Mouse (Mus musculus) forebrain, embryonic 10.5 days (tissue): ENCODE data around the gene Cd70. TPM values are rescaled to one million over a fixed set of nuclear protein-coding genes. Genes with fewer than 3 reads are reported as not detected.
"Not testable (repeated sequence)": the region's sequence is repeated elsewhere in the genome, so short reads cannot be mapped to it uniquely, and the experiment has no call there.

Experiments
- DNase-seq: peaks from one replicate; pipeline ENCODE4 v3.0.0-alpha.2; 2017; ENCODE audit warnings: low spot score; ENCODE audit errors: extremely low spot score
- H3K27ac ChIP-seq: fragments of 300-500 bp; sonication (generic); 2 replicates; pipeline ENCODE4 v1.5.1; 2016; ENCODE audit warnings: mild to moderate bottlenecking
- H3K27me3 ChIP-seq: fragments of 300-500 bp; sonication (generic); 2 replicates; pipeline ENCODE4 v1.6.1; 2016; ENCODE audit warnings: mild to moderate bottlenecking; ENCODE audit not compliant: poor library complexity, severe bottlenecking
- H3K36me3 ChIP-seq: fragments of 300-500 bp; sonication (generic); replicated peaks from 2 replicates; pipeline ENCODE4 v1.6.1; 2016; ENCODE audit warnings: mild to moderate bottlenecking, moderate library complexity
- H3K4me1 ChIP-seq: fragments of 300-500 bp; sonication (generic); 2 replicates; pipeline ENCODE4 v1.6.1; 2016
- H3K4me3 ChIP-seq: fragments of 300-500 bp; sonication (generic); 2 replicates; pipeline ENCODE4 v1.5.1; 2016; ENCODE audit warnings: mild to moderate bottlenecking, moderate library complexity
- H3K9me3 ChIP-seq: fragments of 300-500 bp; sonication (generic); 2 replicates; pipeline ENCODE4 v1.6.1; 2016; ENCODE audit warnings: mild to moderate bottlenecking, moderate library complexity
- WGBS: fragments of 180-500 bp; shearing (Covaris S2); methylation state at CpG from one replicate; pipeline ENCODE4 v1.1.7; 2016; 5-methylcytosine and 5-hydroxymethylcytosine counted together
- polyA plus RNA-seq: library from polyadenylated mRNA; unstranded; fragments of >200 nt; fragmentation: Nextera tagmentation; extraction: Ambion mirVana; gene quantifications from 2 replicates; pipeline ENCODE4 v1.2.1, GENCODE M21; 2016

Cd70 gene
- polyA plus RNA-seq, 1 experiment from 2014 or later: not detected

DNA sequence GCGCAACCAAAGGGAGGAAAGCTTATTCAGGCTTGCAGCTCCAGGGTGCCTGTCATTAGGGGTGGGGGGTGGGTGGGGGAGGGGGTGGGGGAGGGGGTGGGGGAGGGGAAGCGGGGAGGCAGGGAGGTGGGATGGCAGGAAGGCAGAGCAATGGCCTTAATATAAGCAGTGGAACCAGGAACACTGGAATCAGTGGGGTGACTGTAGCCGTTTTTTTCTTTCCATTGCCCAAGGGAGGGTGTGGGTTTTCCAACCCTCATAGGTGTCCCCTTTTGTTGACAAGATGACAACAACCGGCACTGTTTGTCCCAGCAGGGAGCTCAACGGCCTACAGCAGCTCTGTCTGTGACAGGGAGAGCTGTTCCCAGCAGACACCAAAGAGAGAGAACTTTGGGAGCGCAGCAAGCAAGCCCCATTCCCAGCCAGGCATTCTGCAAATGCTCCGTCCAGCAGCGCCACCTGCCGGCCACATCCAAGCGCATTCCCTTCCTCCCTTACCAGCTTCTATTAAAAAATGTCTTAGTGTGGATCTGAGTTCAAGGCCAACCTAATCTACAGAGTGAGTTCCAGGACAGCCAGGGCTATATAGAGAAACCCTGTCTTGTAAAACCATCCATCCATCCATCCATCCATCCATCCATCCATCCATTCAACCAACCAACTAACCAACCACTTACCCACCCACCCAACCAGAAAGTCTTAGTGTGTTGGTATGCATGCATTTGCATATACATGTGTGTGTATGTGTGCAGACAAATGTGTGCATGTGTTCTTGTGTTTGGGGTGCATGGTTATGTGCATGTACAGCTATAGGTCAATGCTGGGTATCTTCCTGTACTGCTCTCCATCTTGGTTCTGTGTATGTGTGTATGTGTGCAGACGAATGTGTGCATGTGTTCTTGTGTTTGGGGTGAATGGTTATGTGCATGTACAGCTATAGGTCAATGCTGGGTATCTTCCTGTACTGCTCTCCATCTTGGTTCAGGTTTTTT is 17.5 kb upstream of the Cd70 start:
- Histone ChIP-seq H3K4me1 (peaks cover 6% of the 10 kb centered on the region), H3K27me3 (peaks cover 6% of the 10 kb centered on the region; the same call in 1 of the 2 replicates), H3K4me3 (peak overlapping the region; percentile 25), H3K27ac (peak overlapping the region; percentile 15; the same call in 1 of the 2 replicates), H3K36me3 (no peaks in the 10 kb centered on the region), H3K9me3 (no peaks in the 10 kb centered on the region)
- 9% methylated on average over 11 of the region's 11 CpGs for WGBS
- DNase-seq: peak; percentile 87

DNA sequence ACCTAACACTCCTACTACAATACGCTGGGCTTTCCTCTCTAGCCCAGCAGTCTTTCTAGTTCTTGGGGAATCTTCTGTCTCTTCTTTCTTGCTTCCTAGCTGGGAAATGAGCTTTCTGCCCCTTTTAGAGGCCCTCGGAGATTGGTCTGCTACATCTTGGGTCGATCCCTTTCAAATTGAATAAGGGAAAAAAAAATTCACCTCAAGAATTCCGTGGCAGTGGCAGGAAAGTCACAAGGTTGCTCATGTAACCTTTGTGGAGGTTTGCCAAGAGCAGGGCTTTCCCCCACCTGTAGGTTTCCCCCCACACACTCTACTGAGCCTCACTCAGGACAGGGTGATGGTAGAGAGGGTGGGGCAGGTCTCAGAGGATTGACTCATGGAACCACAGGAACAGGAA is 4.2 kb upstream of the Cd70 start:
- Histone ChIP-seq H3K27ac (no peak overlapping the region), H3K4me1 (peaks cover 9% of the 10 kb centered on the region), H3K36me3 (no peaks in the 10 kb centered on the region), H3K9me3 (peaks cover 12% of the 10 kb centered on the region; the same call in 1 of the 2 replicates), H3K4me3 (no peak overlapping the region), H3K27me3 (peaks cover 22% of the 10 kb centered on the region)
- DNase-seq: no peak
- 84% methylated on average over 4 of the region's 4 CpGs for whole genome bisulfite sequencing

DNA sequence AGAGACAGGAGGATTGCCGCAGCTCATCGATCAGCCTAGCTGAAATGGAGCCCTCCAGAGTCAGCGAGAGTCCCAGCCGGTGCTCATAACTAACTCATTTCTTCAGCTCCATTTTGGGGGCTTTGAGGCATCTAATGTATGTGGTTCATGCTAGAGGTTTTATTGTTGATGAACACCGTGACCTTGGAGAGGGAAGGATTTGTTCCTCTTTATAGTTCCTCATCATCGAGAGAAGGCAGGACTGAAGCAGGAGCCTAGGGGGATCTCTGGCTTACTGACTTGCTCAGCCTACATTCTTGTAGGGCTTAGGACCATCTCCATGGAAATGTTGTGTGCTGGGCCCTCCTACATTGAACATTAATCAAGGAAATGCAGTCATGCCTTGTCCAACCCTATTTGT is 3.4 kb upstream of the Cd70 start:
- no peaks in the 10 kb centered on the region for H3K36me3 ChIP-seq
- H3K4me1 ChIP-seq: peaks cover 10% of the 10 kb centered on the region
- no peak overlapping the region for H3K4me3 ChIP-seq
- WGBS: 90% methylated on average over 6 of the region's 6 CpGs
- H3K27ac ChIP-seq: no peak overlapping the region
- DNase-seq: no peak
- peaks cover 12% of the 10 kb centered on the region; the same call in 1 of the 2 replicates for H3K9me3 ChIP-seq
- H3K27me3 ChIP-seq: peaks cover 30% of the 10 kb centered on the region

DNA sequence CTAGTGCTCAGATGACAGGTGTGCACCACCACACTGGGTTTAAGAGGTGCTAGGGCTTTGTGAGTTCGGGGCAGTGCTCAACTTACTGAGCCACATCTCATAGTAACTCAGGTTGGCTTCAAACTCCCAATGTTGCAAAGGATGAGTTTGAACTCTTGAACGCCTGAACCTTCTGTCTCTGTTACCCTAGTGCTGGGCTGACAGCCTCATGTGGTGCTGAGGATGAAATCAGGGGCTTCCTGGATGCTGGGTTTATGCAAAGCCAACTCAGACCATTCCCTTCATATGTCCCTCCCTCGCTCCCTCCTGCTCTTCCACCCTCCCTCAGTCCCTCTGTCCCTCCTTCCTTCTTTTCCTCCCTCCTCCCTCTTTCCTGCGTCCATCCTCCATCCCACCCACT is 1.2 kb downstream of the Cd70 start:
- peaks cover 10% of the 10 kb centered on the region for H3K4me1 ChIP-seq
- H3K9me3 ChIP-seq: peaks cover 12% of the 10 kb centered on the region; the same call in 1 of the 2 replicates
- no peak overlapping the region for H3K27ac ChIP-seq
- H3K36me3 ChIP-seq: no peaks in the 10 kb centered on the region
- no peak for DNase-seq
- H3K4me3 ChIP-seq: no peak overlapping the region
- WGBS: 55% methylated on average over 4 of the region's 4 CpGs
- peaks cover 51% of the 10 kb centered on the region for H3K27me3 ChIP-seq

DNA sequence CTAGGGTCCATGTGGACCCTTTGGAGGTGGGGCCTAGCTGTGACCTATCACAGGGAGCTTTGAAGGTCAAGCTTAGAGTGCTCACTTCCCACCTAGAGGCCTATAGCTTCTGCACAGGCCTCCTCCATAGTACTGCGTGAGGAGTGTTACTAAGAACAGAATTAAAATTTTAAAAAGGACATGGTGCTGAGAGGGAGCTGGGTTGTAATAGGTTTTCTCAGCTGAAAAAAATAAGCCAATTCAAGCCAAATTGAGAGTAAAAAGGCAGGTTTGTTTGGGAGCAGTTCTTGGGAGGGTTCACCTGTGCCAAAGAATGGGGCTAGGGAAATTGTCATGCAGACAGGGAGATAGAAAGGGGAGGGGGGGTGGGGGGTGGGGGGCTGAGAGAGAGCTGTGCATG is 4.5 kb downstream of the Cd70 start:
- H3K36me3 ChIP-seq: no peaks in the 10 kb centered on the region
- H3K4me1 ChIP-seq: peaks cover 10% of the 10 kb centered on the region
- 61% methylated on average over 1 of the region's 1 CpGs for WGBS
- no peak overlapping the region for H3K4me3 ChIP-seq
- H3K27ac ChIP-seq: no peak overlapping the region
- H3K27me3 ChIP-seq: peaks cover 42% of the 10 kb centered on the region
- DNase-seq: no peak
- no peaks in the 10 kb centered on the region for H3K9me3 ChIP-seq

DNA sequence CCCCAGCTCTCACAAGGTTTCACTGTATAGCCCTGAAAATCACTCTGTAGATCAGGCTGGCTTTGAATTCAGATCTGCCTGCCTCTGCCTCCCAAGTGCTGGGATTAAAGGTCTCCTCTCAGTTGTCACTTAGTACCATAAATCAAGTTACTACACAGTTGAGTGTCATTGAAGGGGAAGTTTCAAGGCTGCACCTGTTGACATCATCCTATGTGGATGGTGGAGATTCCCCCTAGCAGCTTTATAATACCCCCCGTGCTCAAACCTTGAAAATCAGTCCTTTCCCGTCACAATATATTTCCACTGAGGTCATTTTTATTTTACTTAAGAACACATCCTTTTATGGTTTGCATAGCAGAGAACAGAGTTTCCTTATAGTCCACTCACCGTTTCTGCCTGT is 5.9 kb downstream of the Cd70 start:
- peaks cover 28% of the 10 kb centered on the region for H3K27me3 ChIP-seq
- no peak overlapping the region for H3K27ac ChIP-seq
- H3K4me3 ChIP-seq: no peak overlapping the region
- H3K36me3 ChIP-seq: no peaks in the 10 kb centered on the region
- no peaks in the 10 kb centered on the region for H3K9me3 ChIP-seq
- no peak for DNase-seq
- no peaks in the 10 kb centered on the region; the same call in 1 of the 2 replicates for H3K4me1 ChIP-seq
- WGBS: 85% methylated on average over 3 of the region's 3 CpGs

DNA sequence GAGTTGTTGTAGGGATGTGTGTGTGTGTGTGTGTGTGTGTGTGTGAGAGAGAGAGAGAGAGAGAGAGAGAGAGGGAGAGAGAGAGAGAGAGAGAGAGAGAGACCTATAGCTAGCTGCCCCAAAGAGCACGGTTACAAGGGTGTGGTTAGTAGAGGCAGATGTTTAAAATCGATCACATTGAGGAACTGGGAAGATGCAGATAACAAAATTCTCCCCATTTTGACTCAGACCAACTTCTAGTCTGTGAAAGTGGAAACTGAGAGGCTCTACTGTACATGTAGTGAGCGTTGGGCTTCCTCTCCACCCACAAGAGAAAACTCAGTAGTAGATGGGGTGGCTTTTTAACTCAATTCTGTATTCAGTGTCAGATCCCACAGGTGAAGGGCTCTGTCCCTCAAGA is 9.9 kb downstream of the Cd70 start:
- no peak overlapping the region for H3K4me3 ChIP-seq
- no peaks in the 10 kb centered on the region for H3K27me3 ChIP-seq
- H3K4me1 ChIP-seq: no peaks in the 10 kb centered on the region
- no peaks in the 10 kb centered on the region for H3K9me3 ChIP-seq
- 85% methylated on average over 3 of the region's 3 CpGs for WGBS
- no peak for DNase-seq
- no peak overlapping the region for H3K27ac ChIP-seq
- H3K36me3 ChIP-seq: no peaks in the 10 kb centered on the region

DNA sequence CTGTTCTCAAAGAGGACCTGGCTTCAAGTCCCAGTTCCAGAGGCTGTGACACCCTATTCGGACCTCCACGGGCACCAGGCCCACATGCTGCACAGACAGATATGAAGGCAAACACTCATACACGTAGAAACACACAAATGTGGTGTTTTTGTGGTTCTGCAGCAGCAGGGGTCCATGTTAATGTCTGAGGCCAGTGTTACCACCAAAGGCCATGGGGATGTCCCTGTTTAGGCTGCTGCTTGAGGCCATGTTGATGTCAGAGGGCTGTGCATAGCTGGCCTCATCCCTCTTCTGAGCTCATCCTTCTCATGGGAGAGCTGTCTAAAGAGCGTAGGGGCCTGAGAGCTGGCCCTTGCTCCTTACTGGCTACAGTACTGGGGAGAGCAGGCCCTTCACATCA is 10.9 kb downstream of the Cd70 start:
- 86% methylated on average over 4 of the region's 4 CpGs for WGBS
- Histone ChIP-seq H3K36me3 (no peaks in the 10 kb centered on the region), H3K4me3 (no peak overlapping the region), H3K27ac (no peak overlapping the region), H3K9me3 (no peaks in the 10 kb centered on the region), H3K4me1 (0 out of 2 replicates have a peak, but pooled peaks cover 3% of the 10 kb centered on the region), H3K27me3 (no peaks in the 10 kb centered on the region)
- no peak for DNase-seq

DNA sequence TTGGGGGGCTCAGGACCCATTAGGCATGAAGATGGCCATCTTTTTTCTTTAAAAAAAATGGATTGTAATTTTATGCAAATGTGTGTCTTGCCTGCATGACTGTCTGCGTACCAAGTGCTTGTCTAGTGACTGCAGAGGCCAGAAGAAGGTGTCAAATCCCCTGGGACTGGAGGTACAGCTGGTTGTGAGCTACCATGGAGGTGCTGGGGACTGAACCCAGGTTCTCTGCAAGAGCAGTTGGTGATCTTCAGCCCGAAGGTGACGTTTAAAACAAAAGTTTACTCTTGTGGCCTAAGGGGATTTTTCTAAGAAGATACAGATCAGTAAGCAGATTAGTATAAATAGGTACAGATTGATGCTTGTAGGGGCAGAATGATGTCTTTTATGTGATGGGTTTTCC is 13.9 kb downstream of the Cd70 start:
- Histone ChIP-seq H3K27me3 (no peaks in the 10 kb centered on the region), H3K9me3 (no peaks in the 10 kb centered on the region), H3K36me3 (no peaks in the 10 kb centered on the region), H3K27ac (no peak overlapping the region), H3K4me3 (no peak overlapping the region), H3K4me1 (0 out of 2 replicates have a peak, but pooled peaks cover 3% of the 10 kb centered on the region)
- DNase-seq: no peak
- WGBS: 86% methylated on average over 3 of the region's 3 CpGs

DNA sequence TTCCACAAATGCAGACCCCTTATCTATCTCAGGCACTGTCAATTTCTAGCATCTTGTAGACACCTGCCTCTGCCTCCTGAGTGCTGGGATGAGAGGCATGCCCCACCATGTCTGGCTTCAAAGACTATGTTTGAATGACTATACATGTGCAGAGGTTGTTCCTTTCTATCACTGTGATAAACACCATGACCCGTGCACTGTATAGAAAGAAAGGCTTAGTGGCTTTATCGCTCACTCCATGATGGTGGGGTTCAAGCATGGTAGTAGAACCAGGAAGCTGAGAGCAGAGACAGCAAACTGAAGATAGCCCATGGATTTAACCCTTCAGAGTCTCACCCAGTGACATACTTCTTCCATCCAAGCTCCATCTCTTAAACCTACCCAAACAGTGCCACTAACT is 14.9 kb downstream of the Cd70 start:
- WGBS: 85% methylated on average over 2 of the region's 2 CpGs
- H3K9me3 ChIP-seq: no peaks in the 10 kb centered on the region
- no peak for DNase-seq
- no peak overlapping the region for H3K27ac ChIP-seq
- H3K4me3 ChIP-seq: no peak overlapping the region
- H3K27me3 ChIP-seq: no peaks in the 10 kb centered on the region
- H3K4me1 ChIP-seq: 0 out of 2 replicates have a peak, but pooled peaks cover 3% of the 10 kb centered on the region
- no peaks in the 10 kb centered on the region for H3K36me3 ChIP-seq

DNA sequence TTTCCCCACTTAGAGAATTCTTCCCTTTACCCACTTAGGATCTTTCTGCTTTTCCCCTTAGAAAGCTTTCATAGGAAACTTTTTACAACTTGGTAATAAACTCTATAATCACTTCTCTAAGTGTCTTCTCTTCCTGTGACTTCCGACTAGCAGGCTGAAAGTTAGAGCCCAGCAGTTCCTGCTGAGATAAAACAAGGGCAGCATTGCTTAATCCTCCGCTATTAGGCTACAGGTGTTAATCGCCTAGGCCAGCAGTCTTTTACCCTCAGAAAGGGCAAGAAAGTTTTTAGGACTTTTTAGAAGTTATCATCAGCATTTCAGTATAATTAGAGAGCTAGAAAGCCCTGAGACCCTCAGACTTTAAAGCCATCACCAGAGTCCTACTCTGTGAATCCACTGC is 15.6 kb downstream of the Cd70 start:
- not testable (repeated sequence) for H3K27ac ChIP-seq, H3K4me1 ChIP-seq, H3K27me3 ChIP-seq, H3K9me3 ChIP-seq, H3K4me3 ChIP-seq, DNase-seq, H3K36me3 ChIP-seq
- 18% methylated on average over 3 of the region's 3 CpGs for WGBS

DNA sequence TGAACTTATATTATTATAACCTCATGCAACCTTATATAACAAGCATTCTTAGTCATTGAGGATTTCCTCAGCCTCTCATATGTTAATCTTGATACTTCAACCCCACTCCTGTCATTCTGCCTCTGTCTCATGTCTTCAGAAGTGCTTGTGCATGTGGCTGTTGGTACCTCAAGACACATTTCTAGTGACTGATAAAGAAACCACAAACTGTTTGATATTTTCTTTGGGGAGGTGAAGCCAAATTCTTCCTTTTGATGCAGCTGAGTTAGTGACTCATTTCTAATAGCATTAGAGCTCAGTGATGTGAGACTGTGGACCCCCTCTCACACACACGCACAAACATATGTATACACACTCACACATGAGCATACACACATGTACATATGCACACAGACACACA is 17.8 kb downstream of the Cd70 start:
- 79% methylated on average over 1 of the region's 1 CpGs for WGBS
- no peaks in the 10 kb centered on the region for H3K36me3 ChIP-seq
- H3K4me3 ChIP-seq: no peak overlapping the region
- no peaks in the 10 kb centered on the region for H3K27me3 ChIP-seq
- no peak overlapping the region for H3K27ac ChIP-seq
- DNase-seq: no peak
- no peaks in the 10 kb centered on the region for H3K9me3 ChIP-seq
- H3K4me1 ChIP-seq: 0 out of 2 replicates have a peak, but pooled peaks cover 7% of the 10 kb centered on the region

DNA sequence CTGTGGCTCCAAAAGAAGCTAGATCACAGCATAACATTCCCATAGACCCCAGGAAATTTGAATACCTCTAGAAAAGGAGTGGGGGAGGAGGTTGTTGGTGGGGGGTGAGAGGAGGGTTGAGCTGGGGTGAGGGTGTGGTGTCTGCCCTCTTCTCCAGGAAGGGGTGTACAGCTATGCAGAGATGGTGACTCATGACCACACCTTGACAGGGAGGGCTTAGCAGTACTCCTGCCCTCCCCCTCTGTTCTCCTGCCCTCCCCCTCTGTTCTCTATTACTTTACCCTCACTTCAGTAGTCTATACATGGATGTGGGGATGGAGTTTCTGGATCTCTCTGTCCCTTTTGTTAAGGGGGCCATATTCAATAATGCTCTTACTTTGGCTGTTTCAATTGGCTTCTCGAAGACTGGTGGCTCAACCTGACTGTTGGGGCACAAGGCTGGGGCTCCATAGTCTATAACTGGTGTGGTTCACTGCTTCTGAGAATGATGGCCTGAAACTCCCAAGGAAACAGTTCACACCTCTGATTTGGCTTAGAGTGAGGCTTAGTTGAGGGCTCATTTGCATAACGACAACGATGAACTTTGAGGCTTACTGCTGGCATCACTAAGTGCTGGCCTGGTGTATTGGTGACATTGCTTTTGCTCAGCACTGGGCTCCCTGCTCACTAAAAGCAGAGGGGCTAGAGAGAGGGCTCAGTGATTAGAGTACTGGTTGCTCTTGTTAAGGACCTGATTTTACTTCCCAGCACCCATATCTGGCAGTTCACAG is 23.5 kb downstream of the Cd70 start:
- no peak for DNase-seq
- Histone ChIP-seq H3K9me3 (no peaks in the 10 kb centered on the region), H3K36me3 (no peaks in the 10 kb centered on the region), H3K27me3 (no peaks in the 10 kb centered on the region), H3K4me3 (no peak overlapping the region), H3K27ac (no peak overlapping the region), H3K4me1 (0 out of 2 replicates have a peak, but pooled peaks cover 4% of the 10 kb centered on the region)
- WGBS: 71% methylated on average over 3 of the region's 3 CpGs
